Mouse (Mus musculus) lung, postnatal 0 days (tissue): ENCODE results near the gene E030018B13Rik. TPM values are rescaled to one million over a fixed set of nuclear protein-coding genes. Genes with fewer than 3 reads are reported as not detected.

ENCODE experiments used
- ATAC-seq: fragments of 200-750 bp; cut with Nextera tagmentation; 2 replicates; pipeline ENCODE4 v1.8.0; 2017; ENCODE audit warnings: moderate library complexity
- DNase-seq: peaks from one replicate; pipeline ENCODE4 v3.0.0-alpha.2; 2016; ENCODE audit warnings: low spot score
- H3K27ac ChIP-seq: fragments of 300-500 bp; sonication (generic); 2 replicates; pipeline ENCODE4 v1.5.1; 2014; ENCODE audit warnings: antibody characterized with exemption, mild to moderate bottlenecking, low read length, mixed read lengths
- H3K27me3 ChIP-seq: fragments of 300-500 bp; sonication (generic); replicated peaks from 2 replicates; pipeline ENCODE4 v1.6.1; 2014; ENCODE audit warnings: low read length, mixed read lengths; ENCODE audit not compliant: insufficient read depth
- H3K36me3 ChIP-seq: fragments of 300-500 bp; sonication (generic); 2 replicates; pipeline ENCODE4 v1.6.1; 2014; ENCODE audit warnings: low read length, mixed read lengths; ENCODE audit not compliant: insufficient read depth
- H3K4me1 ChIP-seq: fragments of 300-500 bp; sonication (generic); 2 replicates; pipeline ENCODE4 v1.6.1; 2014; ENCODE audit warnings: antibody characterized with exemption, low read depth, low read length, mixed read lengths; ENCODE audit not compliant: insufficient read depth
- H3K4me2 ChIP-seq: fragments of 300-500 bp; sonication (generic); replicated peaks from 2 replicates; pipeline ENCODE4 v1.6.1; 2014; ENCODE audit warnings: low read depth, mild to moderate bottlenecking, low read length, moderate library complexity, mixed read lengths
- H3K4me3 ChIP-seq: fragments of 300-500 bp; sonication (generic); 2 replicates; pipeline ENCODE4 v1.5.1; 2014; ENCODE audit warnings: low read depth, low read length
- H3K9ac ChIP-seq: fragments of 300-500 bp; sonication (generic); replicated peaks from 2 replicates; pipeline ENCODE4 v1.6.1; 2014; ENCODE audit warnings: low read depth, mild to moderate bottlenecking
- H3K9me3 ChIP-seq: fragments of 300-500 bp; sonication (generic); 2 replicates; pipeline ENCODE4 v1.6.1; 2016; ENCODE audit warnings: low read length, mixed read lengths
- CTCF ChIP-seq: IDR thresholded peaks from 2 replicates; pipeline ENCODE4 v1.5.1; 2016; ENCODE audit warnings: antibody characterized with exemption, mild to moderate bottlenecking
- EP300 ChIP-seq: IDR thresholded peaks from 2 replicates; pipeline ENCODE4 v1.6.1; 2016; ENCODE audit warnings: antibody characterized with exemption, mild to moderate bottlenecking, control low read depth
- WGBS: fragments of 180-500 bp; shearing (Covaris S2); extraction: QIAGEN DNeasy Blood & Tissue Kit; methylation state at CpG from one replicate; pipeline ENCODE4 v1.1.7; 2014; 5-methylcytosine and 5-hydroxymethylcytosine counted together
- polyA plus RNA-seq: library from polyadenylated mRNA; unstranded; fragments of >200 nt; fragmentation: Nextera tagmentation; extraction: Ambion mirVana; gene quantifications from 2 replicates; pipeline ENCODE4 v1.2.1, GENCODE M21; 2015

E030018B13Rik gene
- polyA plus RNA-seq, 1 experiment from 2014 or later = 0.27 TPM

GRCm38 (mm10) chr7:63895223-63895622 is 21.4 kb upstream of the E030018B13Rik start:
- no peak for ATAC-seq
- Histone ChIP-seq H3K27ac (peak overlapping the region; percentile 39; the same call in 1 of the 2 replicates), H3K4me3 (no peak overlapping the region), H3K9ac (no peak overlapping the region), H3K27me3 (no peaks in the 10 kb centered on the region), H3K4me2 (no peak overlapping the region), H3K9me3 (no peaks in the 10 kb centered on the region), H3K4me1 (peaks cover 29% of the 10 kb centered on the region), H3K36me3 (peaks cover 6% of the 10 kb centered on the region; the same call in 1 of the 2 replicates)
- 80% methylated on average over 3 of the region's 3 CpGs for WGBS
- no peak for DNase-seq
- TF ChIP-seq EP300 = no peak
- TF ChIP-seq CTCF = no peak

GRCm38 (mm10) chr7:63896276-63896967 is 20.2 kb upstream of the E030018B13Rik start:
- Histone ChIP-seq H3K4me2 (peak overlapping the region; percentile 50), H3K27ac (peak overlapping the region; percentile 97), H3K27me3 (no peaks in the 10 kb centered on the region), H3K9me3 (no peaks in the 10 kb centered on the region), H3K4me3 (peak overlapping the region; percentile 10; the same call in 1 of the 2 replicates), H3K36me3 (no peaks in the 10 kb centered on the region), H3K4me1 (peaks cover 29% of the 10 kb centered on the region), H3K9ac (peak overlapping the region; percentile 34)
- 22% methylated on average over 16 of the region's 17 CpGs for WGBS
- ATAC-seq = peak; percentile 9
- TF ChIP-seq CTCF (no peak), EP300 (no peak)
- peak; percentile 50 for DNase-seq

- Histone ChIP-seq H3K4me2 (peak overlapping the region; percentile 50), H3K36me3 (no peaks in the 10 kb centered on the region), H3K9ac (peak overlapping the region; percentile 37), H3K27ac (peak overlapping the region; percentile 97), H3K4me1 (peaks cover 29% of the 10 kb centered on the region), H3K27me3 (no peaks in the 10 kb centered on the region), H3K4me3 (peak overlapping the region; percentile 11; the same call in 1 of the 2 replicates), H3K9me3 (no peaks in the 10 kb centered on the region)
- peak; percentile 99 for DNase-seq
- ATAC-seq = peak; percentile 98
- WGBS = 2% methylated on average over 22 of the region's 22 CpGs
- TF ChIP-seq EP300 = peak; percentile 100
- TF ChIP-seq CTCF = peak; percentile 86
These were observed 19.6 kb upstream of the E030018B13Rik start for GRCm38 (mm10) chr7:63896968-63897468.

GRCm38 (mm10) chr7:63897655-63898054 is 19.0 kb upstream of the E030018B13Rik start:
- H3K27ac ChIP-seq = peak overlapping the region; percentile 97
- peak overlapping the region; percentile 11; the same call in 1 of the 2 replicates for H3K4me3 ChIP-seq
- no peaks in the 10 kb centered on the region for H3K27me3 ChIP-seq
- H3K9ac ChIP-seq = peak overlapping the region; percentile 37
- H3K36me3 ChIP-seq = no peaks in the 10 kb centered on the region
- no peaks in the 10 kb centered on the region for H3K9me3 ChIP-seq
- WGBS = 23% methylated on average over 3 of the region's 3 CpGs
- ATAC-seq (peak; percentile 11), DNase-seq (peak; percentile 61)
- TF ChIP-seq CTCF = no peak
- no peak for TF ChIP-seq EP300
- H3K4me2 ChIP-seq = peak overlapping the region; percentile 50
- peaks cover 31% of the 10 kb centered on the region for H3K4me1 ChIP-seq

- Histone ChIP-seq H3K9me3 (no peaks in the 10 kb centered on the region), H3K4me1 (peaks cover 36% of the 10 kb centered on the region), H3K27me3 (no peaks in the 10 kb centered on the region), H3K36me3 (no peaks in the 10 kb centered on the region), H3K4me2 (no peak overlapping the region), H3K27ac (peak overlapping the region; percentile 97), H3K9ac (no peak overlapping the region), H3K4me3 (no peak overlapping the region)
- no peak for ATAC-seq
- no peak for TF ChIP-seq CTCF
- TF ChIP-seq EP300 = no peak
- no peak for DNase-seq
- 81% methylated on average over 6 of the region's 6 CpGs for WGBS
These were observed 18.5 kb upstream of the E030018B13Rik start for GRCm38 (mm10) chr7:63898201-63898600.

- H3K27ac ChIP-seq = 0 out of 2 replicates have a peak overlapping the region, but pooled peaks have one; percentile 1
- ATAC-seq = no peak
- no peak for DNase-seq
- no peak overlapping the region for H3K9ac ChIP-seq
- H3K36me3 ChIP-seq = no peaks in the 10 kb centered on the region
- WGBS = 89% methylated on average over 8 of the region's 8 CpGs
- no peaks in the 10 kb centered on the region for H3K27me3 ChIP-seq
- H3K4me1 ChIP-seq = peaks cover 51% of the 10 kb centered on the region
- no peak overlapping the region for H3K4me3 ChIP-seq
- TF ChIP-seq CTCF = no peak
- no peak overlapping the region for H3K4me2 ChIP-seq
- no peaks in the 10 kb centered on the region for H3K9me3 ChIP-seq
These were observed 16.7 kb upstream of the E030018B13Rik start for GRCm38 (mm10) chr7:63899925-63900324.
